Mouse (Mus musculus) layer of hippocampus, postnatal 10 days (tissue): Measurements from ENCODE around the gene Thra. TPM values are rescaled to one million over a fixed set of nuclear protein-coding genes. Genes with fewer than 3 reads are reported as not detected.
A peak's percentile ranks its signal among the peaks of the same experiment; 100 is the strongest.

ENCODE experiments used
- DNase-seq, 2 experiments: peaks; one replicate each; pipeline ENCODE4 v3.0.0; 2021; ENCODE audit warnings: low spot score in 2 of 2
- total RNA-seq, 2 experiments: library from RNA; stranded (reverse); gene quantifications; 2 replicates each; pipeline ENCODE4 v1.2.3; 2021

Thra gene
- total RNA-seq, 2 experiments from 2014 or later = 1,331 to 1,411 TPM

- DNase-seq = no peak
Measured at GRCm38 (mm10) chr11:98791448-98791847, 51.0 kb downstream of the Thra start.

GRCm38 (mm10) chr11:98792081-98792480 is 51.6 kb downstream of the Thra start:
- DNase-seq = no peak

GRCm38 (mm10) chr11:98794469-98795014 is 54.1 kb downstream of the Thra start:
- DNase-seq = peak; percentile 78 to 81

DNA sequence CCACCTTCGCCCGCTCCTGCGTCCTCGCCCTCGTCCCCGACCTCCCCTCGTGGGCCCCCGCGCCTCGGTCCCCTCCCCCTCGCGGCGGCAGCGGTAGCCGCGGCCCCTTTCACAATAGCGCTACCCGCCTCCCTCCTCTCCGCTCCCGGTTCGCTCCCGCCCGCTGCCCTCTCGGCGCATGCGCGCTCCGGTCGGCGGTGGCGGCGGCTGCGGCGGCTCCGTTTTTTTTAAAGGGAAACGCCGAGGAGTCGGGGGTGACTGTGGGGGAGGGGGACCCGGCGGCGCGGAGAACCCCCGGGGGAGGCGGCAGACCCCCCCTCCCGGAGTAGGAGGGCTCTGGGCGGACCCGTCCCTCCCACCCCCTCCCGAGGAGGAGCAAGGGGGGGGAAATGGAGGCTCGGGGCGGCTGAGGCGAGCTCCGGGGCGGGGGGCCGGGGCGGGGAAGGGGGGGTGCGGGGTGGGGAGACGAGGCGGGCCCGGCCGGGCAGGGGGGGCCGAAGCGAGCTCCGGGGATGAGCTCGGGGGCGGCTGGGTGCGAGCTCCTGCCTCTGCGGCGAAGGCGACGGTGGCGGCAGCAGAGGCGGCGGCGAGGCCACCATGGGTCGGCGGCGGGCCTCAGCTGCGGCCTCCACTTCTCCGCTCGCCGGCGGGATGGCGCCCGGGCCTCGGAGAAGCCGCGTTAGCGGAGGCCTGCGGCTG is 54.7 kb downstream of the Thra start, which contains the start of gene Msl1:
Gene Msl1, plus strand, starts transcription at position 502 of the 699 bp plus-strand sequence.
- peak; percentile 87 to 94 for DNase-seq

- peak; percentile 43 to 63 for DNase-seq
Measured at GRCm38 (mm10) chr11:98795714-98796514, 55.5 kb downstream of the Thra start.

- peak; percentile 84 to 88 for DNase-seq
Measured at GRCm38 (mm10) chr11:98796515-98797216, 56.2 kb downstream of the Thra start.

DNA sequence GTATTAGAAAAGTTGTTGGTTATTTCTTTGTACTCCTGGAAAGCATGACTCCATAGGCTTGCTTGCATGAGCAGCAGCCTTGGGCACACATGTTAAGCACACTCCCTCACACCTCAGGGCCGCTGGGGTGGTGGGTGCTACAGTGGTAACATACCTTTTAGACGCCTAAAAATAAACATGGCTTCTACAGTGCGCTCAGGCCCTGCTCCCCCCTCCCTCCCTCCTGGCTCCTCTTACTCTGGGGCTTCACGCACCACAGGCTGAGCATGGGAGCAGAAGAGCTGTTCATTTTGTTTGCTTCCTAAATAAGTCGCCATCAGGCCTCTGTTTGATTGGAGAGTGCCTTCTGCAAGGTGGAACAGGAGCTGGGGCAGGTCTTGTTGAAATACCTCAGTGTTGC is 56.9 kb downstream of the Thra start:
- peak in 1 of 2 experiments; percentile 35 for DNase-seq

DNA sequence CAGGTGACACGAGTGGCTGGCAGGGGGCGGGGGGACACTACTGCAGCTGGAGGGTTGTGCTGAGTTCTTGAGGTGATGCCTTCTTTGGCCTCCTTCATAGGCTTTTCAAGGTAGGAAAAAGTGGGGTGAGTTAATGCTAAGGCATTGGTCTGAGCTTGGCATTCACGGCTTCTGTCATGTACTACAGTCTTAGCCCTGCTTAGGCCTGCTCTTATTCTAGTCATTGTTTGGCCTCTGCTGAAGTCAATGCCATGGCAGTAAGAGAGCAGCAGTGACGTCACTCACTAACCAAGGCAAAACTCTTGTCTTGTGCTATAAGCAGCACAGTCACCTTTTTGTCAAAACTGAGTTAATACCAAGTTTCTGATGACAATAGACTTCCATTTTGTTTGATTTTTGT is 57.5 kb downstream of the Thra start:
- DNase-seq = no peak

DNA sequence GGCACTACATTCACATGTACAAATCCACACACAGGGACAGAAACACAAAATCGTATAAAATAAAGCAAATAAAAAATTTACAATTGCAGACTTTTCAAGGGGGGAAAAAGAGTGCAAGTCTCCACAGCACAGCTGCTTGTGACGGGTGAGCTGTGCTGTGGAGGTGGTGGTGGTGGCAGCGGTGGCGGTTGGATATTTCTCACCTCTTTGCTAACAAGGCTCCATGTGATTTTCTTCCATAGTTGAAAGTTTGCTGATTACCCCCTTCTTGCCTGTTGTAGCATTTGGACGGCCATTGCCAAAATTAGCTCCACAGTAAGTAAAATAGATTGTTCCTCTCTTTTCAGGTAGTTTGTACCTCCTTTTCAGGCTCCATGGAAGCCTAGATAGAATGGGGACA is 64.2 kb downstream of the Thra start, which contains the start of gene Casc3:
Gene Casc3, plus strand, starts transcription at position 301 of the 400 bp plus-strand sequence.
- no peak for DNase-seq

- DNase-seq = no peak
Measured at GRCm38 (mm10) chr11:98808417-98808816, 68.0 kb downstream of the Thra start.

DNA sequence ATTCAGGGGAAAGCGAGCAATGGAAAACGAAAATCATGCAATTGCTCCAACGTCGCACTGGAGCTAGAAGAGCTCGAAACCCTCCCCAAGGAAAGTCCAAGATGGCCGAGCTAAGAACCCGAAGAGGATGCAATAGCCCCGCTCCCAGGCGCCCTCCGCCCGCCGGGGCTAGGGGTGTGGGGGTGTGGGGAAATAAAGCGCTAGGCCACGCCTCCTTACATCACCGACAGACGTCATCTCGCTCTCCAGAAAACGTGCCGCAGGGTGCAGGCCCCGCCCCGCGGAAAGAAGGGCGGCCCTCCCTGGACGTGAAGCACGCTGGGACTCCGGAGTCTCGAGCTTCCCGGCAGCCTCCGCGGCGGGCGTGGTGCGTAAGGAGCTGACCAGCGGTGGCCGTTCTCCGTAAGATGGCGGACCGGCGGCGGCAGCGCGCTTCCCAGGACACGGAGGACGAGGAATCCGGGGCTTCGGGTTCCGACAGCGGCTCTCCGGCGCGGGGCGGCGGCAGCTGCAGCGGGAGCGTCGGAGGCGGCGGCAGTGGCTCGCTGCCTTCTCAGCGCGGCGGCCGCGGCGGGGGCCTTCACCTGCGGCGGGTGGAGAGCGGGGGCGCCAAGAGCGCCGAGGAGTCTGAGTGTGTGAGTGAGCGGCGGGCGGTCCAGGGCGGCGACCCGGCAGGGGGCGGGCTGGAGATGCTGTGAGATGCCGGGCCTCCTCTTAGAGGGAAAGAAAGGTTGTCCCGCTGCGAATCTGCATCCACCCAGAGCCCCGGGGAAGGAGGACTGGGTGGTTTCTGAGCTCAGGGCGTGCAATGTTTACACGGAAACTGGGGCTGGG is 69.2 kb downstream of the Thra start:
- DNase-seq = peak; percentile 97 to 98

DNA sequence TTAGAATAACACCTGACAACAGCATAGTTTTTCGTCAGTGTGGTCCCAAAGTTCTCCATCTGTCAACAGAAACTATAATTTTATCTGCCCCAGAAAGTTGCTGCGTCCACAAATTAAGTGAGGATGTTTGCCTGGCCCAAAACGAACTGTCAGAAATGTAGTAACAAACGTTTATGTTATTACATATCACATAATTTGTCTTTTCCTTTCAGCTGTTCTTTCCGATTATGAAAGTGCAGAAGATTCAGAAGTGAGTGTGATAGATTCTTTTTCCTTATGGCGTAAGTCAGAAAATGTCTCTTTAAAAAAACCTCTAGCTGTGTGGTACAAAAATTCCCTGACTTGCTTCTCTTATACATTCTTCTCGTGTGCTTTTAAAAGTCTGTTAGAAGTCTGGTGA is 70.2 kb downstream of the Thra start:
- DNase-seq = no peak

GRCm38 (mm10) chr11:98816706-98817239 is 76.3 kb downstream of the Thra start:
- no peak for DNase-seq

Other genes with a start within 250 kb of the Thra start
- not detected for gene Ikzf3, start 194.6 kb upstream of the Thra start, total RNA-seq
- not detected for gene Zpbp2, start 189.5 kb upstream of the Thra start, total RNA-seq
- 10 to 100 TPM; 53.6 to 56.9 TPM for gene Ormdl3, start 153.3 kb upstream of the Thra start, total RNA-seq
- not detected for gene Lrrc3c, start 142.3 kb upstream of the Thra start, total RNA-seq
- 10 to 100 TPM; 14.1 to 17.2 TPM for gene Gm12355, start 115.0 kb upstream of the Thra start, total RNA-seq
- gene Gsdma3, start 114.3 kb upstream of the Thra start, total RNA-seq = under 1 TPM in 1 of 2 experiments, not detected in 1; 0.50 TPM
- not detected for gene Gsdma2, start 93.9 kb upstream of the Thra start, total RNA-seq
- gene Gsdma, start 76.3 kb upstream of the Thra start, total RNA-seq = not detected
- gene Psmd3, start 58.1 kb upstream of the Thra start, total RNA-seq = 100 to 1,000 TPM; 127 to 130 TPM
- gene Csf3, start 39.4 kb upstream of the Thra start, total RNA-seq = not detected
- gene Med24, start 11.2 kb upstream of the Thra start, total RNA-seq = 100 to 1,000 TPM in 1 of 2 experiments, 10 to 100 TPM in 1; 93.8 to 103 TPM
- 10 to 100 TPM; 39.1 to 41.5 TPM for gene Nr1d1, start 34.7 kb downstream of the Thra start, total RNA-seq
- gene Msl1, start 54.9 kb downstream of the Thra start, total RNA-seq = 100 to 1,000 TPM; 147 to 157 TPM
- gene Casc3, start 64.3 kb downstream of the Thra start, total RNA-seq = 10 to 100 TPM; 65.8 to 66.3 TPM
- gene Rapgefl1, start 96.1 kb downstream of the Thra start, total RNA-seq = 100 to 1,000 TPM; 148 to 154 TPM
- gene Wipf2, start 123.0 kb downstream of the Thra start, total RNA-seq = 10 to 100 TPM; 29.7 to 30.9 TPM
- 1 to 10 TPM; 1.1 to 2.2 TPM for gene Cdc6, start 167.2 kb downstream of the Thra start, total RNA-seq
- gene Rara, start 187.2 kb downstream of the Thra start, total RNA-seq = 10 to 100 TPM; 21.7 to 24.0 TPM
- 1 to 10 TPM; 2.4 to 3.6 TPM for gene Gjd3, start 242.4 kb downstream of the Thra start, total RNA-seq